Mouse (Mus musculus) fibroblast of lung, adult 2 months (primary cell): ENCODE results near the gene Urah.

Source experiments
- DNase-seq: peaks from one replicate; pipeline ENCODE4 v3.0.0-alpha.2; 2011; ENCODE audit warnings: low read depth

Gene Urah

DNA sequence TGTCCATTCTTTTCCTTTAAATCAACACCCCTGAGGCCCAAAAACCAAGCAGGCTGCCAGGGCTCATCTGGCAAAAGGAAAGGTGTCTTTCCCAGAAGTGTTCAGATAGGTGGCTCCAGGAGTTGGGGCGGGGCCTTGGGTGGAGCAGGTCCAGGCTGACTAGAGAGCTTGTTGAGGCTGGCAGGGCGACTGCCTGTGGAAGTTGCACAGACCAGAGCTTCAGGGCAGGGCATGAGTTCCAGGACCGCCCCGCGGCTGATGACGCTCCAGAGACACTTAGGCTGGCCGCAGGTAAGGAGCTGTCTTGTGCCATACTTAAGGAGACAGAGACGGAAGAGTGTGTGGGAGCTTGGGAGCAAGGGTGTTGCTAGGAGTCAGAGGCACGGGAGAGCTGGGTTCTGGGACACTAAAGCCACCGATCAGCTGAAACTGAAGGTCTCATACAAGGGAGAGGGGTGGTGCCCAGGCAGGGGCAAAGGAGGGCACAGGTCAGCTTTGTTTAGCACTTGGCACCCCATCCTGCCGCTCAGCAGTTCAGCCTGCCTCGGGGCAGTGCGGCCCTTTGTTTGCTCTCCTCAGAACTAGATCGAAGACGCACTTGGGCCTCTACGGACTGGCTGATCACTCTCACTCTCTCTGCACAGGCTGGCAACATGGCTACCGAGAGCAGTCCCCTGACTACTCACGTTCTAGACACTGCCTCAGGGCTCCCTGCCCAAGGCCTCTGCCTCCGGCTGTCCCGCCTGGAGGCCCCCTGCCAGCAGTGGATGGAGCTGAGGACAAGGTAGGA, at the start of gene Urah:
Gene Urah (plus strand): TSS at position 51 of the 790 bp plus-strand sequence.
- DNase-seq, result no peak

DNA sequence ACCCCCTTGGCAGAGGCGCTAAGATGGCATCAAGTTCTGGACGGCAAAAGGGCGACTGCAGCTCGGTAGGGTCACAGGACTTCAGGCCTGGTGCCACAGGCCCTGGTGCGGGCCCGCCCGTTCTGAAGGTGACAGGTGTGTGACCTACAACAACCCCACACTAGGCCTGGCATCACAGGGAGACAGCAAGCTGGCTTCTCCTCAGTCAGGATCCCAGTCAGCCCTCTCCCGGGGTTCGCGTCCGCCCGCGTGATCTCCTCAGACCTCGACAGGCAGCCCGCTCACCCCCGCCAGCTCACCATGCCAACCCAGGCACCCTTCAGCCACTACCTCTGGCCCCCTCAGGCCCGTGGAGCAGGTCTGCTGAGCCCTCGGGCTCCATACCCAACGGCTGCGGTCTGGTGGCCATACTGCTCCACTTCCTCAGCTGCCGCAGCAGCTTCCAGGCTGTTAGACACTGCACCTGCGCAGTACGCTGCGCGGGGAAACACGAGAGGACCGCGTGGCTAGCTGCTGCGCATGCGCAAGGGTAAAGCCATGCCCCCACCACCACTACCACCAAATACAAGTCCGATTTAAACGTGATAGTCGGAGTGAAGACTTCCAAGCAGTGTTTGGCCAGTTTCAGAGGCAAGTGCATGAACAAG, 47.3 kb upstream of the Urah start, which contains the start of gene Syce1:
Gene Syce1 (minus strand): TSS at position 447 of the 647 bp plus-strand sequence.
- no peak for DNase-seq

DNA sequence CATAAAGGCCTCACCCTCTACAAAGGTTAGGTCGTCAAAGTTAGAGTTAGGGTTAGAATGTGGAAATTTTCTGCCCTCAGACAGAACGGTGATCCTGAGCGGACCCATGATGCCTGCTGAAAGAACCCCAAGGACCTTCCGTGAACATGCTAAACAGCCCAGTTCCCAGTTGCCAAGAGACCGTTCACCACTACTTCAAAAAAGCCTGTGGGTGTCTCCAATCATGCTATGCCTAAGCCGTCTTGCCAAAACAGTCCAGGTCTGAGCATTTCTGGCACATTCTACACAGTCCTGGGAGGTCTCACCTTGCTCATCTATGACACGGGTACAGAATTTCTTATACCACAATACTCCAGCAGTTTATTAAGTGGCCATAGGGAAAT, 46.8 kb upstream of the Urah start:
- DNase-seq, result no peak

DNA sequence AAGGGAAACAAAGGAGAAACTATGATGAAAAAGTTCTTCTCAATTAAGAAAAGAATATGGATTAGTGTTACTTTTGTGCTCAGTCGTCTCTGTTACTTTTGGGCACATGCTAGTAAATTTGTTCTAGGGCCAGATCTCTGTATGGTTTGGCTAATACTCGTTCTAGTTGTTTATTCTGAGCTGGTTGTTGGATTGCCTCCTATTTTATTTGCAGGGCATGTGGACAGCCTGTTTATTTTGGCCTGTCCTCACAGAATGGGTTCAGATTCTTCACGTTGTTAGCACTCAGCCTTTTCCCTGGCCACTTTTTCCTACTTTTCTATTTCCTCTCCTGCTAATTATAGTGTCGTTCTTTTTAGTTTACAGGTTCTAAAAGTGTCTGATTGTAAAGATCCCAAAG, 41.3 kb upstream of the Urah start:
- no peak for DNase-seq

DNA sequence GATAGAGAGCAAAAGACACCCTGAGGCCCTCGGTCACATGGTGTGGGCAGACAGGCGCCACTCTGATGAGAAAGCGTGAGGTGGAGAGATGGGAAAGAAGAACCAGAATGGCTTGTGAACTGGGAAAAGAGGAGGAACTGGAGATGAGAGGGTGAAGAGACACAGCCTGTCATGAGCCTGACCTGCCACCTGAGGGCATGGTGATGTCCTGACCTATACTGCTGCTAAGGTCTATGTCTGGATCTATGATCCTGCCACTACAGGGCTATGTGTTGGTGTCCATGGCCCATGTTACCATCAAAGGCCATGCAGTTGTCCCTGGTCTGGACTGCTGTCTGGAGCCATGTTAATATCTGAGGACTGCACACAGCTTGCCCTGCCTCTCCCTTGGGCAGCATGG, 37.2 kb upstream of the Urah start:
- DNase-seq, result no peak

DNA sequence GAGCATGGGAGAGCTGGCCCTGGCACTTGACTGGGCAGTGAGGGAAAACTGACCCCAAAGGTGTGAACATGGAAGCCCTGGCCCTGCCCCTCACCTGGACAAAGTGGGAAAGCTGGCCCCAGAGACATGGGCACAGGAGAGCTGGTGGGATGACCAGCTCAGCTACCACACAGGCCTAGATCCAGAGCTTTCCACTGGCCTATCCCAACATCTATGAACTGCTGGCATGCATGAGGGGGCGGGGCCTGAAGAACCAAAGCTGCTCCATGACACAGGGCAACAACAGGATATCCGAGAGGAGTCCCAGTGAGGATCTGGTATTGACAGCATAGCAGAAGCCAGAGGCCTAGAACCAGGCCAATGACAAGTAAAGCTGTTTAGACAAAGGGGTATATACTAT, 36.6 kb upstream of the Urah start:
- DNase-seq, result no peak

DNA sequence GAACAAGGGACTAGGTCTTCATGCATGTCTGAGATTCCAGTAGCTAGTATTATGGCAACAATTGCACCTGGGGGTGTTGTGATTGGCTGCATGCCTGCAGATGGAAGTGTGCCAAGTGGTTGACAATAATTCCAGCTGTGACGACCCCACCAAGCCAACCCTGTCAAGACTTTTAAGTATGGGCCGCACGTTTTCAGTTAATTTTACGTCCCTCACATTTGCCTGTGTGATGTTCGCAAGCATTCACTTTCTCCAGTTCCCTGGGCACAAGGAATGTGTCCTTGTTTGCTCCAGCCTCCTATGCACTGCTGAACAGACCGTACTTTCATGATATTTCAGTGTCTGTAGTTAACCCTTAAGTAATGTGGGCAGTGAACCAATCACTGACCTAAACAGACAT, 32.2 kb upstream of the Urah start:
- no peak for DNase-seq

DNA sequence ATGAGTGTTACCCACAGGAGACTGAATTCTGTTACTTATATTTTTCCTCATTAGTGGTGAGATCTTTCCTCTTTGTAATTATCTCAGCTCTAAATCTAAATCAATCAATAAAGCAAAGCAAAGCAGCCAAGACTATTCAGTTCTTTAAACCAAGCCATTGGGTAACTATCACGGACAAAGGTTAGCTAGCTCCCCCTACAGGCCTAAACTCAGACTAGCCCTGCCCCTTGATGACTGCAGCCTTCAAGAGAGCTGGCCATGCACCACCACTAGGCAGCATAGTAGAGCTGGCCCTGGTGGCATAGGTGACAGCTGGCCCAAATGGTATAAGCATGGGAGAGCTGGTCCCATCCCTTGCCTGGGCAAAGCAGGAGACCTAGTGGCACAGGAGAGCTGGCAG, 29.1 kb upstream of the Urah start:
- peak; percentile 12 for DNase-seq

DNA sequence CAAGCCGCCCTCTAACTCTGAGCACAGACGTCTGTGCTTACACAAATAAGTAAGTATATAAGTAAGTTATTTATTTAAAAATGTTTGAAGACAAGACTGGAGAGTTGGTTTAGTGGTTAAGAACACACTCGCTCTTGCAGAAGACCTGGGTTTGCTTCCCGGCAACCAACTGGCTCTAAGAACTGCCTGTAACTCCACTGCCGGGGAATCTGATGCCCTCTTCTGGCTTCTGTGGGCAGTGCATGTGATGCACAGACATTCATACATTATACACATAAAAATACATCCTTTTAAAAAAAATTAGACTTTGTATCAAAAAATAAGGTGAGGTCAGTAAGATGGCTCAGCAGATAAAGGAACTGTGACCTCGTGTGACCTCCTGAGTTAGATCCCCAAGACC, 24.3 kb upstream of the Urah start:
- no peak for DNase-seq

DNA sequence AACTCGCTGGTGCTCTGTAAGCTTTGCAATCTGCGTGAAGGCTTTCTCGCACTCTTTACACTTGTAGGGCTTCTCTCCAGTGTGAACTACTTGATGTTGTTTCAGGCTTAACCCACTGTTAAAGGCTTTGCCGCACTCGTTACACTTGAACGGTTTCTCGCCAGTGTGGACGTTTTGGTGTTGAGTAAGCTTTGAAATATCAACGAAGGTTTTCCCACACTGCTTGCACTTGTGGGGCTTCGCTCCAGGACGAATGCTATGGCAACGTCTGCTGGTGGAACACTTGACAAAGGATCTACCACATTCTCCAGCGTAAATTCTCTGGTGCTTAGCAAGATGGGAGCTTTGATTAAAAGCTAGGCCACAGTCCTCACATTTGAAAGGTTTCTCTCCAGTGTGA, 23.1 kb upstream of the Urah start:
- DNase-seq, result no peak

DNA sequence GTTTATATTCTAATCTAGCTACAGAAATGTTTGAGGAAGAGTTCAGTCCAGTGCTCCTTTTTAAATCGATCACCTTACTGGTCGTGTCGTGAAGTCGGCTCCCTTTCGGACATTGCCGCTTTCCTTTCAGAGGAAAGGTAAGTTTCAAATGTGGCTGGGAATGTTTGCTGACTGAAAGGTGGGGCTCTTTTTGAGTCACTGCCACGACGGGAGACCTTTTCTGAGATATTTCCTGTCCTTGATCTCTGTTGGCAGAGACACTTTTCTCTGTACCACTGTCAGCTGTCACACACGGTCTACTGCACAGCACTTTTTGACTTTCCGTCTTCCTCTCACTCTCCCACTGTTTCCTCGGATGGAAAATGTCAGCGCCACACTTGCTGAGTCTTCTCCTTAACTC, 22.0 kb upstream of the Urah start:
- no peak for DNase-seq

DNA sequence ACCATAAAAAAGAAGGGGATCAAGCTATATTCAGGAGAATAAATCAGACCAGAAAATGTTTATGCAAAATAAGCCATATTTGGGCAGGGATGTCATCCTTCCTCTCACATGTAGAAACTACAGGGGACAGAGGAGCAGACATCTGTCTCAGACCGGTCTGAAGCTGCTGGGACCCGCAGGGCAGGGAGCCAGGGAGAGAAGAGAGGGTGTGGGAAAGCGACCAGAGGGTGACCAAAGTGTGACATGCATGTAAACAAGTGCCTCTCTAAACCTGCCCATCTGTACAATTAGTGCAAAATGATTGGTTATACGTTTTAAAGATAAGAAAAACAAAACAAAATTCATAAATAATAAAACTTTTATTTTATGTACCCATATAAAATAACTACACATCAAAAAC, 14.6 kb upstream of the Urah start:
- DNase-seq, result no peak

DNA sequence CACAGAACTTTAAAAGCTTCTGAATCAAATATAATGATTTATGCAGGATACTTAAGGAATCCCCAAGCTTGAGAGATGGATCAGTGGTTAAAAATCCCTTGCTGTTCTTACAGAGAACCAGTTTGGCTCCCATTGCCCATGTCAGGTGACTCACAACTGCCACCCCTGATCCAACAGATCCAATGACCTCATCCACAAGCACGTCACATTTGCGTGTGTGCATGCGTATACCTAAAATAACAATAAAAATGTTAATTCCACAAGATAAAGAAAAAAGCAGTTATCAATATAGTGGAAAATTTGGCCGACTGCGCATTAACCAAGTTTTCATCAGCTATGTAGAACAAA, 13.5 kb upstream of the Urah start:
- DNase-seq, result no peak

DNA sequence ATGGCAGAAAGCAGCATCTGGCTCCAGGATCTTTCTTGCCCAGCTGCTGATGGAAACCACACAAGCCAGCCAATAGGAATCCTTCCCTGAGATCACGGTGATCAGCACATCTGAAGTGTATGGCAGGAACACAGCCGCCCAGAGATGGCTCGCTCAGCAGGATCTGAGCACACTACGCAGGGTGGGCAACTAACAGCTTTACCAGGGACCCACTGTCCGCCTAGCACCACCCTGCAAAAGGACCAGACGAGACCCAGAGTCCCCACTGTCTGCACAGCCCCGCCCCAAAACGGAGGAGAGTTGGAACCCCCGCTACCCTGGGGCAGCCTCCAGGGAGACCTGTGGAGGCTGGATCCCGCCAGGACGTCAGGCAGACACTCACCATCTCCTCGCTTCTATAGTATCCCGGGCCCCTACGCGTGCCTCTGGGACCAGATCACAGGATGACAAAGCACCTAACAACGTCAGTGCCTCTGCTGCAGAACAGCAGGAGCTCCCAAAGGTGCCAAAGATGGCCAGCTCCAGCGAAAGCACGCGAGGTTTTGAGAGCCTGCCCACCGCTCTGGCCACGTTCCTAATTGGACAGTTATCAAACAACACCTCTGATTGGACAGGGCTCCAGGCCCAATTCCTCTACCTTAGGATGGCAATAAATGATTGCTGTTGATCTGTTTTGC, 13.0 kb upstream of the Urah start, which contains the start of gene Zfp941:
Gene Zfp941 (minus strand): TSS at position 526 of the 677 bp plus-strand sequence.
- no peak for DNase-seq

DNA sequence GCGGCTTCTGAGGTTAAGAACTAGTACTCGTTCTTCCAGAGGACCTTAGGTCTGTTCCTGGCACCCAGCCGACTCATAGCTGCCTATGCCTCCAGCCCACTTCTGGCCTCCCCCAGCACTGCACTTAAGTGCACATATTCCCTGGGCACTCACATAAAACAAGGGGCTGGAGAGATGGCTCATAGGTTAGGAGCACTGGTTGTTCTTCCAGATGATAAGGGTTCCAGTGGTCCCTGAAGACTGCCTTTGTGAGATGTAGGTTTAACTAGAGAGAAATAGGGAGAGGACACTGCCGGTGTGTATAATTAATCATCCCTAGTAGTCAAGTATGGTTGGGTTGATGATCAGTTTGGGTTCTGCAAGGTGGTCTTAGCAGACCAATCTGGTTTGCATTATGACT, 12.1 kb upstream of the Urah start:
- no peak for DNase-seq

DNA sequence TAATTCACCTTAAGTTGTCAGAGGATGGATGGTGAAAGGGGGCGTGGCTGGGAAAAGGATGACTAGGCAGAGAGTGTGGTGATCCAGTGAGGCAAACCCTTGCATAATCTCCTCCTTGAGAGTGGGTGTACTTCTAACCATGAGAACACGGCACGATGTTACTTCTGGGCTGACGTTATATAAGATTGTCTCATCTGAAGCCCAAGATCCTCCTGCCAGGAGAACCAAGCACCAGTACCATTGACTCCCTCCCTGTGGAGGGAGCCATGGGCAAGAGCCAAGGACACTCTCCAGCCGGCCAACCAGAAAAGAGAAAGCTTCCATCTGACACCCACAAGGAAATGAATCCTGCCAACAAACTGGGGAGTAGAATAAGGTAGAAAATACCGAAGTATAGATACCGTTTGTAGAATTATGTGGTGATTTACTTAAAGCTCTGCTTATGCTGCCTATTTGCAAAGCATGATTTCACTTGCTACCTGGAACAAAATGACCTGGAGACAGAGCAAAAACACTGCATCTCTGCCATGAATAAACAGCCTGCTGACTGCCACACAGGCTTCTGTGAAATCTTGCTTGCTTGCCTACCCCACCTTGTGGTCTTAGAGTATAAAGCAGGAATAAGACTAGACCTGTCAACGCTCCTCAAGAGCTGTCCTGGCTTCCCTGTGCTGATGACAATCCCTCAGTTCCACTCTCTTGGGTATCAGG, 6.5 kb upstream of the Urah start:
- peak; percentile 57 for DNase-seq

DNA sequence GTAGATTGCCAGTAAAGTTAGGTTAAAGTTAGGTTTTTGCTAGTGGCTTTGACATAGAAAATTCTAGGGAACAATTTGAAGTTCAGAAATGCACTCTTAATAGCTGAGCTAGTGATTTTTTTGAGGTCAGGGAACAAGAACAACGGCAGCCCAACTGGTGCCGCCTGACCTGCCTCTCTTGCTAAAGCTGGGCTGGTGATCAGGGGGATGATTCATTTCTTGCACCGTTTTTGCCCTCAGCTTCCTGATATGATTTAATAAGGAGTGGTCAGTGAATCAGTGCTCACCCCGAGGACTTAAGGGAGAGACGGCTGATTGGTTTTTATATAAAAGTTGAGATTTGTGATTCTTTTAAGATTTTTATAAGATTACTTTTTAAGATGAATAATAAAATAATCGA, 3.4 kb upstream of the Urah start:
- DNase-seq, result peak; percentile 71

DNA sequence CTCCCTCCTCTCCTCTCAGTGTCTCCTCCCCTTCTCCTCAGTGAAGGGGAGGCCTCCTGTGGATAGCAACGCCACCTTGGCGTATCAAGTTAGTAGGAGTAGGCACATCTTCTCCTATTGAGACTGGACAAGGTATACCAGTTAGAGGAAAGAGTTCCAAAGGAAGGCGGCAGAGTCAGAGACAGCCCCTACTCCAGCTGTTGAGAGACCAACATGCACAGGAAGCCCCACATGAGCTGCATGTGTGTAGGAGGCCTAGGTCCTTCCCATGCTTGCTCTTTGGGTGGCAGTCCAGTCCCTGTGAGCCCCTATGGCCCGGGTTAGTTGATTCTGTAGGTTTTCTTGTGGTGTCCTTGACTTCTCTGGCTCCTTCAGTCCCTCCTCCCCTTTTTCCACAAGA, 1.5 kb upstream of the Urah start:
- no peak for DNase-seq

DNA sequence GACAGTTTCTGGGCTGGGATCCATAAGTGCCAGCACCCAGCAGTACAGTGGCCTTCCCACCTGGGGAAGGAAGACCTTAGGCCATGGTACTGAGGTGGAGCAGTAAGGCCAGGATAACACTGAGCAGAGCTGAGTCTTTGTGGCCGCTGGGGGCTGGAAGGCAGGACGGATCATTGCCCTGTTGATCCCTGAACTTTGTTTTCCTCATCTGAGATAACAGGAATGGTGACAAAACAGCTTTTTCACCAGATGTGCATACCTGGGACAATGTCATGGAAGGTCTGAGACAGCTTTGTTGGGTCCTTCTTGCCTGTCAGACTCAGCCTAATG, 905 bp downstream of the Urah start:
- no peak for DNase-seq

DNA sequence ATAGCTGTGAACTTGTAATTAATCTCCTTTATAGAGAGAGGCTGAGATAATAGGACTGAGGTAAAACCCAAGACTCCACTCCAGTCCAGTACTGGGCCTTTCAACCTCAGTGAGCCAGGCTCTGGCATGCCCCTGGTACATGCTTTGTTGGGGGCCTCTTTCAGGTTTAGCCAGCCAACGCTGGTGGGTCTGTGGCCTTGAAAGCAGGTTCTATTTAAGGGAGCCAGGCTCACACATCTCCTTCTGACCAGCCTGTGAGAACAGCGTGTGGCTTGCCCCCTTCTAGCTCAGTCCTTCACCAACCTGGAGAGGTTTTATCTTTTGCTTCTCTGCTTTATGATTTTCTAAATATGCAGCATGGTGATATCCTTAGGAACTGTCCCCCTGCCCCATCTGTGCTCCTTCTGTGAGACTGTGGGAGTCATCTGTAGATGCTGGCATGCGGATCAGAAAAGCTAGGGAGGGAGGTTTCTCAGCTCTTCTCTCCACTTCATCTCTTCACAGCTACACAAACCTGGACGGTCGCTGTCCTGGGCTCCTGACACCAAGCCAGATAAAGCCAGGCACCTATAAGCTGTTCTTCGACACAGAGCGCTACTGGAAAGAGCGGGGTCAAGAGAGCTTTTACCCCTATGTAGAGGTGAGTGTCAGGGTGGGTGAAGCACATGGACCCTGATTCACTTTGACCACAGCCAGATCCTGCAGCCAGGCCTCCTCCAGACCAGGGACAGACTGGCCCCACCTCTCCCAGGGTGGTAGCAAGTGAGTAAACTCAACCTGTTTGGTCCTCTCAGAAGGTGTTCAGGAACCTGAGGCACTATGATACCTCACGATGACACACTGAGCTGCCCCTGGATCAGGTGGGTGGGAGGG, 1.7 kb downstream of the Urah start:
- DNase-seq, result no peak

DNA sequence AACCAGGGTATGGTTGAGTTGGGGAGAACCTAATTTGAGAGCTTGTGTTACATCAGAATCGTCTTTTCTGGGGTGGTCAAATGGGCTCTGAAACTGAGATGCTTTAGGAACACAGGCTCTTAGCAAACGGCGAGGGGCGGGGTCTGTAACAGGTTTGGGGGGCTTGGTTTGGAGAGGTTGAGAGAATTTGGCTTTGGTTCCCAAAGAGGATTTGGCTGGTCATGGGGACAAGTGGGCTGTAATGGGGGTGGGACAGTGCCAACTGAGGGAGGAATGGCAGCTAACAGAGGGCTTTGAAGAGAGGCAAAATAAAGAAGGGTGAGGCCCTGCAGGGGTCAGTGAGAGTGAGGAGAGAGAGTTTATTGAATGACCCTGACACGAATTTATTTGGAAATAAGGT, 4.7 kb downstream of the Urah start:
- DNase-seq, result no peak
